Mouse (Mus musculus) embryonic facial prominence, embryonic 14.5 days (tissue): ENCODE measurements at regions not wholly inside any gene's neighbourhood (a gene's known extent, or its start where the extent isn't known, plus 50 kb on each side); places are given as distances from the start of the nearest gene placed in this dataset.

Source experiments
- ATAC-seq: fragments of 200-750 bp; cut with Nextera tagmentation; 2 replicates; pipeline ENCODE4 v1.8.0; 2017; ENCODE audit warnings: low read depth, moderate number of reproducible peaks, moderate TSS enrichment
- DNase-seq: peaks from one replicate; pipeline ENCODE4 v3.0.0-alpha.2; 2015; ENCODE audit warnings: low spot score
- H3K27ac ChIP-seq: fragments of 300-500 bp; sonication (generic); replicated peaks from 2 replicates; pipeline ENCODE4 v1.5.1; 2014; ENCODE audit warnings: low read depth, mild to moderate bottlenecking, low read length, moderate library complexity
- H3K27me3 ChIP-seq: fragments of 300-500 bp; sonication (generic); replicated peaks from 2 replicates; pipeline ENCODE4 v1.6.1; 2014; ENCODE audit warnings: low read length; ENCODE audit not compliant: control insufficient read depth, insufficient read depth
- H3K36me3 ChIP-seq: fragments of 300-500 bp; sonication (generic); 2 replicates; pipeline ENCODE4 v1.6.1; 2014; ENCODE audit warnings: low read length, mixed read lengths; ENCODE audit not compliant: control insufficient read depth, insufficient read depth
- H3K4me1 ChIP-seq: fragments of 300-500 bp; sonication (generic); 2 replicates; pipeline ENCODE4 v1.6.1; 2014; ENCODE audit warnings: antibody characterized with exemption, low read length; ENCODE audit not compliant: control insufficient read depth, insufficient read depth
- H3K4me2 ChIP-seq: fragments of 300-500 bp; sonication (generic); 2 replicates; pipeline ENCODE4 v1.6.1; 2014; ENCODE audit warnings: low read depth, mild to moderate bottlenecking, low read length, moderate library complexity, mixed read lengths
- H3K4me3 ChIP-seq: fragments of 300-500 bp; sonication (generic); 2 replicates; pipeline ENCODE4 v1.5.1; 2014; ENCODE audit warnings: low read depth, mild to moderate bottlenecking, low read length
- H3K9ac ChIP-seq: fragments of 300-500 bp; sonication (generic); 2 replicates; pipeline ENCODE4 v1.6.1; 2014; ENCODE audit warnings: low read depth, mild to moderate bottlenecking, low read length, moderate library complexity, mixed read lengths
- H3K9me3 ChIP-seq: fragments of 300-500 bp; sonication (generic); 2 replicates; pipeline ENCODE4 v1.6.1; 2016; ENCODE audit warnings: low read length; ENCODE audit not compliant: control insufficient read depth
- WGBS: fragments of 180-500 bp; shearing (Covaris S2); extraction: QIAGEN DNeasy Blood & Tissue Kit; methylation state at CpG from one replicate; pipeline ENCODE4 v1.1.7; 2014; 5-methylcytosine and 5-hydroxymethylcytosine counted together

DNA sequence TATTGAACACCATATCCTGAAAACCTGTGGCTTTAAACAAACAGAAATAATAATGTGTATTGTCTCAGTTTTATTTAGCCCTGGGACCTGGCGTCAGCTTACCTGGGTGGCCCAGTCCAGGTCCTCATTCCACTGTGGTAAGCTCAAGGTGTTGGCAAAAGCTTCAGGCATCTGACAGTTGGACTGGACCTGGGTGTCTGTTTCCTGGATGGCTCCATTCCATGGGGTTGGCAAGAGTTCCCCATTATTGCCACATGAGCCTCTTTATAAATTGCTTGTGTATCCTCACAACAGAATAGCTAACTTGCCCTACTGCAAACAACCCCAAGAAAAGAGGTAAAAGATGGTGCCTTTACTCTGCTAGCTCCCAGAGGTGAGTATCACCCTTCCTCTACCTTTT is 512.9 kb upstream of the Tnp1 start:
- no peaks in the 10 kb centered on the region for H3K27me3 ChIP-seq
- no peak overlapping the region for H3K27ac ChIP-seq
- ATAC-seq (no peak), DNase-seq (no peak)
- no peaks in the 10 kb centered on the region; the same call in 1 of the 2 replicates for H3K4me1 ChIP-seq
- 83% methylated on average over 1 of the region's 1 CpGs for WGBS
- no peaks in the 10 kb centered on the region for H3K36me3 ChIP-seq
- no peak overlapping the region for H3K4me3 ChIP-seq
- no peak overlapping the region for H3K4me2 ChIP-seq
- H3K9me3 ChIP-seq = no peaks in the 10 kb centered on the region
- no peak overlapping the region for H3K9ac ChIP-seq

DNA sequence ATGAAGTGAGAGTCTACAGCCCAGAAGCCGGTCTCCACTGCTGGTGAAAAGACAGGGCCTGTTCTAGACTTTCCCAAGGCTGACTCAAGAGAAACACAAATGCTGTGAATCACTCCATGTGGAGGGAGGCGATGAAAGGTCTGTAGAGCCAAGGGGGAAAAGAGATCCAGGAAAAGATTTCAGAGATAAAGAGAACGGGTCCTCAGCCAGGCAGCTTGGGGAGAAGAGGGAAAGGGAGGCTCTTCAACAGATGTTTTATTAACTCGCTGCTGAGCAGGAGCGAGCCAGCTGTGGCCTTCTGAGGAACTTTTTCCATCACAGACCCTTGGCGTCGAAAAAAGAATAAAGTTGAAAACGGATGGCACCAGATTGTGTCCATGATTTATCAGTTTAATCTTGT is 500.7 kb upstream of the Tnp1 start:
- Histone ChIP-seq H3K27ac (no peak overlapping the region), H3K4me1 (peaks cover 2% of the 10 kb centered on the region; the same call in 1 of the 2 replicates), H3K9ac (no peak overlapping the region), H3K27me3 (no peaks in the 10 kb centered on the region), H3K9me3 (no peaks in the 10 kb centered on the region), H3K36me3 (no peaks in the 10 kb centered on the region), H3K4me3 (no peak overlapping the region), H3K4me2 (no peak overlapping the region)
- DNase-seq = peak; percentile 77
- 64% methylated on average over 8 of the region's 8 CpGs for WGBS
- no peak for ATAC-seq

DNA sequence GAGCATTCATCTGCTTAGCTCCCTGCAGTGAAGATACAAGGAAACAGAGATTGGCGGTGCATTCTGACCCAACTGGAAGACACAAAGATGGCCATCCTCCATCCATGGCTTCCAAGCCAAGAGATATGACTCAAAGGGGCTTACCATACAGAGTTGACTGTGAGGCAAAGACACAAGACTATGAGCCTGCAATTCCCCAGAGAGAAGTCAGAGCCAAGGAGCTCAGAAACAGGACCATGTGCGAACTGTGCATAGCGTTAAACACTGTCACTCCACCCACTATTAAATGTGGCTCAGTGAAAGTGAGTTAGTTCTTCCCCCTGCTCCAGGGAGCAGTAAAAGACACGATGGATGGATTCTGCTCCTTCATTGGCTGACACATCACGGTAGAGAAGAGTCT is 500.1 kb upstream of the Tnp1 start:
- peaks cover 2% of the 10 kb centered on the region; the same call in 1 of the 2 replicates for H3K4me1 ChIP-seq
- no peaks in the 10 kb centered on the region for H3K27me3 ChIP-seq
- H3K9me3 ChIP-seq = no peaks in the 10 kb centered on the region
- H3K9ac ChIP-seq = no peak overlapping the region
- no peak overlapping the region for H3K4me2 ChIP-seq
- H3K4me3 ChIP-seq = no peak overlapping the region
- no peak for DNase-seq
- no peaks in the 10 kb centered on the region for H3K36me3 ChIP-seq
- H3K27ac ChIP-seq = no peak overlapping the region
- 85% methylated on average over 5 of the region's 5 CpGs for WGBS
- no peak for ATAC-seq

DNA sequence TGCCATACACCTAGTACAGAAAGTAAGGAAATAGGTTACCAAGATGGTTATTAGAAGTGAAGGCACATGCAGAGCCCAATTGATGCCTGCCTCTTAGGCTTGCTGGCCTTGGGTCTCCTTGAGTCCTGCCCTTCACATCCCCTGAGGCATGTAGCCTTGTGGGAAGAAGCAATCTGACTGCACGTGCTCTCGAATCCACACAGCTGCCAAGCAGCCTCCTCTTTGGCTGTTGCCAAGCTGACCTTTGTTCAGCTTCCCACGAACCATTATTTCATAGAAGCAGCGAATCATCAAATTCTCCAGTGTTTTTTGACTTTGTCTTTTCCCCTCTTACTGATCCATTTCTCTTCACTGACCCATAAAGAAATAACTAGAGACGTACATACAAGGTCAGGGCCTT is 498.1 kb upstream of the Tnp1 start:
- Histone ChIP-seq H3K4me3 (no peak overlapping the region), H3K9ac (no peak overlapping the region), H3K27me3 (no peaks in the 10 kb centered on the region), H3K27ac (peak overlapping the region; percentile 58; the same call in 1 of the 2 replicates), H3K4me1 (peaks cover 2% of the 10 kb centered on the region; the same call in 1 of the 2 replicates), H3K9me3 (no peaks in the 10 kb centered on the region), H3K36me3 (no peaks in the 10 kb centered on the region), H3K4me2 (no peak overlapping the region)
- ATAC-seq (no peak), DNase-seq (peak; percentile 32)
- WGBS = 59% methylated on average over 5 of the region's 5 CpGs

DNA sequence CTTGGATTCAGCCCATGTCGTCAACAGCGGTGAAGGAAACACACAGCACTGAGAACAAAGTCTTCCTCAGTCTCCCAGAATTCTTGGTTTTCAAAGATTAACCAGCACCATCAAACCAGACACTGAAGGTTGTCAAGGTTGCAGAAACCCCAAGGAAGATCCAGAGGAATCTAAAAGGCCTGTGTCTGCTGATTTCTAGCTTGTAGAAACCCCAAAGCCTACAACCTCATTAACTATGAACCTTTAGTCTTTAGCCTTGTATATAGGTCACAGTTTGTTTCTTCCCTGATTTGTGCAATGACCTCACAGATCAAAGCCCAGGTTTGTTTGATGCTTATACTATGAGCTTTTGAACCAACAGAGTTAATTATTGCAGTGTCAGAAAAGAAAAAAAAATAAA is 497.1 kb upstream of the Tnp1 start:
- H3K36me3 ChIP-seq = no peaks in the 10 kb centered on the region
- no peaks in the 10 kb centered on the region for H3K9me3 ChIP-seq
- H3K9ac ChIP-seq = no peak overlapping the region
- ATAC-seq (no peak), DNase-seq (no peak)
- 96% methylated on average over 2 of the region's 2 CpGs for WGBS
- H3K4me1 ChIP-seq = peaks cover 2% of the 10 kb centered on the region; the same call in 1 of the 2 replicates
- no peaks in the 10 kb centered on the region for H3K27me3 ChIP-seq
- H3K4me3 ChIP-seq = no peak overlapping the region
- no peak overlapping the region for H3K4me2 ChIP-seq
- no peak overlapping the region for H3K27ac ChIP-seq

DNA sequence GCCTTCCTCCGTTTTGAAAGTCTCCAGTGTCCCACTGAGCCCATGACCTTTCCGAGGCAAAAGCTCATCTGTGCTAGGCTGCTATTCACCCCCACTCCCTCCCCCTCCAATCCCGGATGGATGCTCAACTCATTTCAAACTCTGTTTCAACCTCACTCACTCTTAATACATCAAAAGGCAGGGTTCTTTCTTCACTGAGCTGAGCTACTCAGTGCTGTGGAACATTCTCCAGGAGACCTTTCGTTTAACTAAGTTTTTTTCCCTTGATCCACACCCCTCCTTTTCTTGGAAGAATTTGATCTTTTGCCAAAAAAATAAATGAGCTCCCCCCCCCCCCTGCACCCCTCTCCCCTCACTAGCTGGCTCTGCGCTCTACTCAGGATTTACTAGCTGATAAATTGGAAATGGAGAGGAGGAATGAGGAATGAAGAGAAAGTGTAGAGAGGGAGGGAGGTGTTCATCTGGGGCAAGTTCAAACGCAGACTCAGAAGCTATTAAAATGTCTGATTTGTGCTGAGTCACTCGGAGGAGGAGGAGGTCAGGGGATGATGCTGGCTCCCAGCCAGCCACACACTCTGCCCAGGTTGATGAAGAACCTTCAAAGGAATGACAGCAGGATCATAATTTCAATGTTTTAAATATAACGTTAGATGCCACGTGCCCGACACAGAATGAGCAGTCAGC is 491.5 kb upstream of the Tnp1 start:
- 52% methylated on average over 10 of the region's 10 CpGs for WGBS
- Histone ChIP-seq H3K4me2 (no peak overlapping the region), H3K27me3 (no peaks in the 10 kb centered on the region), H3K9ac (no peak overlapping the region), H3K27ac (no peak overlapping the region), H3K4me1 (no peaks in the 10 kb centered on the region), H3K36me3 (no peaks in the 10 kb centered on the region), H3K9me3 (no peaks in the 10 kb centered on the region), H3K4me3 (no peak overlapping the region)
- peak; percentile 50; the same call in 1 of the 2 replicates for ATAC-seq
- peak; percentile 45 for DNase-seq

DNA sequence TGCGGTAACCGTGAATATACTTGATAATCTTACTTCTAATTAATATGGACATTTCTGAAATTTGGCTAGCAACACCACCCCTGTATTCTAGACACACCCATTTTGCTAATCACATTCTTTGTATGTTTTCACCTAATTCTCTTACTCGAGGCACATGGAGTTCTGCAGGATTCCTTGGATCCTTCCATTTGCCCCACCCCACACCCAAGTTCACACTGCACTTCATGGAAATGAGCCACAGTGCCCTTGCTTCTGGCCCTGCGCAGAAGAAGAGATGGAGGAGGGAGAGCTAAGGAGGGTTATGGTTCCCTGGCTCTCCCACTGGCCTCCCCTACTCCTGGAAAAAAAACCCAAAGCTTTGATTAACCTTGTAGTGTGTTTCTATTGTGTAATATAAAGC is 487.9 kb upstream of the Tnp1 start:
- H3K27ac ChIP-seq = no peak overlapping the region
- no peaks in the 10 kb centered on the region for H3K36me3 ChIP-seq
- no peak for ATAC-seq
- WGBS = 85% methylated on average over 4 of the region's 4 CpGs
- H3K4me1 ChIP-seq = no peaks in the 10 kb centered on the region
- no peaks in the 10 kb centered on the region for H3K27me3 ChIP-seq
- no peak for DNase-seq
- no peak overlapping the region for H3K4me3 ChIP-seq
- H3K4me2 ChIP-seq = no peak overlapping the region
- no peaks in the 10 kb centered on the region for H3K9me3 ChIP-seq
- H3K9ac ChIP-seq = no peak overlapping the region

DNA sequence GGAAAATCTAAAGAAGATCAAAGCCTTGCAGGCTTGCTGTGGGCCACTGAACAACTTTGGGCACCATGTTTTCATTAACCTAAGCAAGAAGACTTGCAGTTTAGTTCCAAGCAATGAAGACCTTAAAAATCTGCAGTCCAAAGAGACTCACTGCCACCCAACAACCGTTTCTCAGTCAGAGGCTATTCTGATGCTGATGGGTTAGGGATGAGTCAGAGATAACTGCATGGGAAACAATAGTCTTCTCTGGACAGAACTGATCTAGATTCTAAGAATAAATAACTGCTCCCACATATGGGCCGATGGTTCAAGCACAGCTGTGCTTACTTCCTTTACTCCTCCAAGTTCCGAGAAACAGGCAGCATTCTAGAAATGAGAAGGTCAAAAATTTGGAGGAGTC is 485.0 kb upstream of the Tnp1 start:
- Histone ChIP-seq H3K9ac (no peak overlapping the region), H3K36me3 (no peaks in the 10 kb centered on the region), H3K4me3 (no peak overlapping the region), H3K27me3 (no peaks in the 10 kb centered on the region), H3K4me2 (no peak overlapping the region), H3K9me3 (no peaks in the 10 kb centered on the region), H3K4me1 (no peaks in the 10 kb centered on the region), H3K27ac (no peak overlapping the region)
- DNase-seq = no peak
- ATAC-seq = no peak
- WGBS = 83% methylated on average over 3 of the region's 3 CpGs

DNA sequence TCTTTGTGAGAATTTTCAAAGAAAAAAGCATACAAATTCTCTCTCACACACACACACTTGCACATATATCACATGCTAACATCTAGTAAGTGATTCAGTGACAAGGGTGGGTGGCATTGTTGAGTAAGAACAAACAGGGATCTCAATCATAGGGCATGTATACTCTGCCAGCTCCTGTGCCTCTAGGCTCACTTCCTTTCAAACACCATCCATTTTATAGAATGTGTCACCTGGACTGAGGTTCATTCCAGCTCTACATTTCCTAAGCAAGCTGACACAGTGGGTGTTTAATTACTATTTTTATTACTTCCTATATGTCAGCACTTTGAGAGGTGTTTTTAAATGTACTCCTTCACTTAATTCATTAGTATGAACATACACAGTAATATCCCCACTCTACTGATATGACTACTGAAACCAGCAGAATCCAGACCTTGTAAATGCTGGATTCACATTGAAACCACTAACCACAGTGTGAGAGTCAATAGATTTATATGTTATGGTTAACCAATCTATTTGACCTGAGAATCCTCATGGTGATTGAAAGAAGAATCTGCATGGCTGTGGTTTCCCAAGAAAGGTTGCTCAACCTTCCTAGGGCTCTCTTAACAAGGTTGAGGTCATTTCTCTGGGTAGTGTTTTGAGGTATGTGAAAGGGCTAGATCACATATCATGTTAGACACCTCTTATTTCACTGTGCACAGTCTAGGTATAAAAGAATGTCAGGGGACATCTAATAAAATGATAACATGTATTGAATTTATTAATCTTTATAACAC is 480.5 kb upstream of the Tnp1 start:
- Histone ChIP-seq H3K36me3 (no peaks in the 10 kb centered on the region), H3K4me1 (no peaks in the 10 kb centered on the region), H3K27me3 (no peaks in the 10 kb centered on the region), H3K9ac (no peak overlapping the region), H3K4me2 (no peak overlapping the region), H3K9me3 (no peaks in the 10 kb centered on the region), H3K4me3 (no peak overlapping the region), H3K27ac (no peak overlapping the region)
- DNase-seq (no peak), ATAC-seq (no peak)
